Mouse (Mus musculus): Measurements from ENCODE around the gene Rln1. TPM values are rescaled to one million over a fixed set of nuclear protein-coding genes. Genes with fewer than 3 reads are reported as not detected.

Rln1 gene
- polyA plus RNA-seq, 1 experiment from 2014 or later: 0.99 TPM

GRCm38 (mm10) chr19:29350991-29351390, 16.5 kb upstream of the Rln1 start:
- 47% methylated on average over 5 of the region's 5 CpGs for WGBS
- Histone ChIP-seq H3K4me2 (ENCODE audit: low read depth, low read length, severe bottlenecking) (no peak overlapping the region), H3K9ac (ENCODE audit: low read length) (no peak overlapping the region), H3K4me3 (ENCODE audit: low read depth, low read length) (no peak overlapping the region), H3K36me3 (ENCODE audit: control insufficient read depth, insufficient read depth, low read length) (no peaks in the 10 kb centered on the region), H3K27ac (ENCODE audit: low read depth, low read length) (no peak overlapping the region), H3K9me3 (ENCODE audit: control insufficient read depth, low read length) (no peaks in the 10 kb centered on the region), H3K4me1 (replicated peaks; ENCODE audit: control insufficient read depth, insufficient read depth, low read length) (no peaks in the 10 kb centered on the region), H3K27me3 (ENCODE audit: control insufficient read depth, insufficient read depth, low read length) (no peaks in the 10 kb centered on the region)
- no peak for ATAC-seq (replicated peaks; ENCODE audit: low FRiP score)
- DNase-seq (ENCODE audit: low spot score): no peak

GRCm38 (mm10) chr19:29345636-29346035, 11.2 kb upstream of the Rln1 start:
- Histone ChIP-seq H3K9ac (ENCODE audit: low read length) (no peak overlapping the region), H3K4me3 (ENCODE audit: low read depth, low read length) (no peak overlapping the region), H3K27ac (ENCODE audit: low read depth, low read length) (no peak overlapping the region), H3K36me3 (ENCODE audit: control insufficient read depth, insufficient read depth, low read length) (no peaks in the 10 kb centered on the region), H3K4me2 (ENCODE audit: low read depth, low read length, severe bottlenecking) (no peak overlapping the region), H3K9me3 (ENCODE audit: control insufficient read depth, low read length) (no peaks in the 10 kb centered on the region), H3K4me1 (replicated peaks; ENCODE audit: control insufficient read depth, insufficient read depth, low read length) (no peaks in the 10 kb centered on the region), H3K27me3 (ENCODE audit: control insufficient read depth, insufficient read depth, low read length) (no peaks in the 10 kb centered on the region)
- 88% methylated on average over 6 of the region's 6 CpGs for WGBS
- ATAC-seq (replicated peaks; ENCODE audit: low FRiP score) (no peak), DNase-seq (ENCODE audit: low spot score) (no peak)

GRCm38 (mm10) chr19:29344868-29345267, 10.4 kb upstream of the Rln1 start:
- H3K36me3 ChIP-seq (ENCODE audit: control insufficient read depth, insufficient read depth, low read length): no peaks in the 10 kb centered on the region
- no peaks in the 10 kb centered on the region for H3K4me1 ChIP-seq (replicated peaks; ENCODE audit: control insufficient read depth, insufficient read depth, low read length)
- ATAC-seq (replicated peaks; ENCODE audit: low FRiP score): no peak
- DNase-seq (ENCODE audit: low spot score): no peak
- no peak overlapping the region for H3K4me3 ChIP-seq (ENCODE audit: low read depth, low read length)
- no peaks in the 10 kb centered on the region for H3K27me3 ChIP-seq (ENCODE audit: control insufficient read depth, insufficient read depth, low read length)
- H3K9ac ChIP-seq (ENCODE audit: low read length): no peak overlapping the region
- H3K27ac ChIP-seq (ENCODE audit: low read depth, low read length): no peak overlapping the region
- H3K4me2 ChIP-seq (ENCODE audit: low read depth, low read length, severe bottlenecking): no peak overlapping the region
- no peaks in the 10 kb centered on the region for H3K9me3 ChIP-seq (ENCODE audit: control insufficient read depth, low read length)

GRCm38 (mm10) chr19:29342281-29342680, 7.8 kb upstream of the Rln1 start:
- Histone ChIP-seq H3K4me3 (ENCODE audit: low read depth, low read length) (no peak overlapping the region), H3K4me2 (ENCODE audit: low read depth, low read length, severe bottlenecking) (no peak overlapping the region), H3K4me1 (replicated peaks; ENCODE audit: control insufficient read depth, insufficient read depth, low read length) (no peaks in the 10 kb centered on the region), H3K27ac (ENCODE audit: low read depth, low read length) (no peak overlapping the region), H3K27me3 (ENCODE audit: control insufficient read depth, insufficient read depth, low read length) (no peaks in the 10 kb centered on the region), H3K9me3 (ENCODE audit: control insufficient read depth, low read length) (no peaks in the 10 kb centered on the region), H3K9ac (ENCODE audit: low read length) (no peak overlapping the region), H3K36me3 (ENCODE audit: control insufficient read depth, insufficient read depth, low read length) (no peaks in the 10 kb centered on the region)
- 89% methylated on average over 6 of the region's 6 CpGs for WGBS
- DNase-seq (ENCODE audit: low spot score) (no peak), ATAC-seq (replicated peaks; ENCODE audit: low FRiP score) (no peak)

- no peak for DNase-seq (ENCODE audit: low spot score)
- WGBS: 85% methylated on average over 4 of the region's 4 CpGs
Observed at GRCm38 (mm10) chr19:29341029-29341428, 6.6 kb upstream of the Rln1 start.

GRCm38 (mm10) chr19:29336624-29337023, 2.2 kb upstream of the Rln1 start:
- ATAC-seq (replicated peaks; ENCODE audit: low FRiP score): no peak
- no peak overlapping the region for H3K9ac ChIP-seq (ENCODE audit: low read length)
- 90% methylated on average over 2 of the region's 2 CpGs for WGBS

More at GRCm38 (mm10) chr19:29341029-29341428, 6.6 kb upstream of the Rln1 start:
- Histone ChIP-seq H3K4me2 (ENCODE audit: low read depth, low read length, severe bottlenecking) (no peak overlapping the region), H3K4me1 (replicated peaks; ENCODE audit: control insufficient read depth, insufficient read depth, low read length) (no peaks in the 10 kb centered on the region), H3K9me3 (ENCODE audit: control insufficient read depth, low read length) (no peaks in the 10 kb centered on the region), H3K4me3 (ENCODE audit: low read depth, low read length) (no peak overlapping the region), H3K9ac (ENCODE audit: low read length) (no peak overlapping the region), H3K27ac (ENCODE audit: low read depth, low read length) (no peak overlapping the region), H3K36me3 (ENCODE audit: control insufficient read depth, insufficient read depth, low read length) (no peaks in the 10 kb centered on the region), H3K27me3 (ENCODE audit: control insufficient read depth, insufficient read depth, low read length) (no peaks in the 10 kb centered on the region)
- no peak for ATAC-seq (replicated peaks; ENCODE audit: low FRiP score)

GRCm38 (mm10) chr19:29326822-29327552, 7.5 kb downstream of the Rln1 start:
- Histone ChIP-seq H3K9ac (ENCODE audit: low read length) (no peak overlapping the region), H3K4me3 (ENCODE audit: low read depth, low read length) (no peak overlapping the region), H3K4me2 (ENCODE audit: low read depth, low read length, severe bottlenecking) (no peak overlapping the region), H3K27me3 (ENCODE audit: control insufficient read depth, insufficient read depth, low read length) (no peaks in the 10 kb centered on the region), H3K9me3 (ENCODE audit: control insufficient read depth, low read length) (no peaks in the 10 kb centered on the region), H3K27ac (ENCODE audit: low read depth, low read length) (no peak overlapping the region), H3K36me3 (ENCODE audit: control insufficient read depth, insufficient read depth, low read length) (no peaks in the 10 kb centered on the region), H3K4me1 (replicated peaks; ENCODE audit: control insufficient read depth, insufficient read depth, low read length) (no peaks in the 10 kb centered on the region)
- 79% methylated on average over 13 of the region's 13 CpGs for WGBS
- DNase-seq (ENCODE audit: low spot score) (no peak), ATAC-seq (replicated peaks; ENCODE audit: low FRiP score) (no peak)

More at GRCm38 (mm10) chr19:29336624-29337023, 2.2 kb upstream of the Rln1 start:
- H3K27ac ChIP-seq (ENCODE audit: low read depth, low read length): no peak overlapping the region
- H3K4me1 ChIP-seq (replicated peaks; ENCODE audit: control insufficient read depth, insufficient read depth, low read length): no peaks in the 10 kb centered on the region
- H3K4me3 ChIP-seq (ENCODE audit: low read depth, low read length): no peak overlapping the region
- H3K9me3 ChIP-seq (ENCODE audit: control insufficient read depth, low read length): no peaks in the 10 kb centered on the region
- no peak for DNase-seq (ENCODE audit: low spot score)
- 0 out of 2 replicates have a peak, but pooled peaks cover 2% of the 10 kb centered on the region for H3K27me3 ChIP-seq (ENCODE audit: control insufficient read depth, insufficient read depth, low read length)
- H3K36me3 ChIP-seq (ENCODE audit: control insufficient read depth, insufficient read depth, low read length): no peaks in the 10 kb centered on the region
- no peak overlapping the region for H3K4me2 ChIP-seq (ENCODE audit: low read depth, low read length, severe bottlenecking)

GRCm38 (mm10) chr19:29326396-29326795, 8.1 kb downstream of the Rln1 start:
- Histone ChIP-seq H3K4me3 (ENCODE audit: low read depth, low read length) (no peak overlapping the region), H3K9ac (ENCODE audit: low read length) (no peak overlapping the region), H3K4me2 (ENCODE audit: low read depth, low read length, severe bottlenecking) (no peak overlapping the region), H3K27me3 (ENCODE audit: control insufficient read depth, insufficient read depth, low read length) (no peaks in the 10 kb centered on the region), H3K36me3 (ENCODE audit: control insufficient read depth, insufficient read depth, low read length) (no peaks in the 10 kb centered on the region), H3K9me3 (ENCODE audit: control insufficient read depth, low read length) (no peaks in the 10 kb centered on the region), H3K27ac (ENCODE audit: low read depth, low read length) (no peak overlapping the region), H3K4me1 (replicated peaks; ENCODE audit: control insufficient read depth, insufficient read depth, low read length) (no peaks in the 10 kb centered on the region)
- WGBS: 94% methylated on average over 4 of the region's 4 CpGs
- DNase-seq (ENCODE audit: low spot score) (no peak), ATAC-seq (replicated peaks; ENCODE audit: low FRiP score) (no peak)

- Histone ChIP-seq H3K36me3 (ENCODE audit: control insufficient read depth, insufficient read depth, low read length) (no peaks in the 10 kb centered on the region), H3K27me3 (ENCODE audit: control insufficient read depth, insufficient read depth, low read length) (no peaks in the 10 kb centered on the region), H3K27ac (ENCODE audit: low read depth, low read length) (no peak overlapping the region), H3K4me2 (ENCODE audit: low read depth, low read length, severe bottlenecking) (peak overlapping the region; percentile 49; the same call in 1 of the 2 replicates), H3K9me3 (ENCODE audit: control insufficient read depth, low read length) (no peaks in the 10 kb centered on the region), H3K4me3 (ENCODE audit: low read depth, low read length) (no peak overlapping the region), H3K9ac (ENCODE audit: low read length) (no peak overlapping the region), H3K4me1 (replicated peaks; ENCODE audit: control insufficient read depth, insufficient read depth, low read length) (no peaks in the 10 kb centered on the region)
- DNase-seq (ENCODE audit: low spot score) (no peak), ATAC-seq (replicated peaks; ENCODE audit: low FRiP score) (no peak)
- WGBS: 71% methylated on average over 9 of the region's 9 CpGs
Observed at GRCm38 (mm10) chr19:29325852-29326180, 8.7 kb downstream of the Rln1 start.
